Mouse (Mus musculus) olfactory bulb, adult 2 months (tissue): ENCODE results near the gene Add2.

Experiments
- CTCF ChIP-seq: fragments of 200-500 bp; IDR thresholded peaks from 2 replicates; pipeline ENCODE4 v1.5.1; 2012; ENCODE audit warnings: low read depth, mild to moderate bottlenecking, low read length, moderate library complexity; ENCODE audit not compliant: insufficient read depth
- POLR2A ChIP-seq: fragments of 200-500 bp; IDR thresholded peaks from 2 replicates; pipeline ENCODE4 v1.6.1; 2012; ENCODE audit warnings: mild to moderate bottlenecking, low read depth, low read length, moderate library complexity; ENCODE audit not compliant: insufficient read depth

- TF ChIP-seq CTCF (no peak), POLR2A (no peak)
Observed at GRCm38 (mm10) chr6:86141284-86141683, 112.8 kb downstream of the Add2 start.
